ENCODE assay signal across 8 mouse cellular contexts in the genomic region with DNA sequence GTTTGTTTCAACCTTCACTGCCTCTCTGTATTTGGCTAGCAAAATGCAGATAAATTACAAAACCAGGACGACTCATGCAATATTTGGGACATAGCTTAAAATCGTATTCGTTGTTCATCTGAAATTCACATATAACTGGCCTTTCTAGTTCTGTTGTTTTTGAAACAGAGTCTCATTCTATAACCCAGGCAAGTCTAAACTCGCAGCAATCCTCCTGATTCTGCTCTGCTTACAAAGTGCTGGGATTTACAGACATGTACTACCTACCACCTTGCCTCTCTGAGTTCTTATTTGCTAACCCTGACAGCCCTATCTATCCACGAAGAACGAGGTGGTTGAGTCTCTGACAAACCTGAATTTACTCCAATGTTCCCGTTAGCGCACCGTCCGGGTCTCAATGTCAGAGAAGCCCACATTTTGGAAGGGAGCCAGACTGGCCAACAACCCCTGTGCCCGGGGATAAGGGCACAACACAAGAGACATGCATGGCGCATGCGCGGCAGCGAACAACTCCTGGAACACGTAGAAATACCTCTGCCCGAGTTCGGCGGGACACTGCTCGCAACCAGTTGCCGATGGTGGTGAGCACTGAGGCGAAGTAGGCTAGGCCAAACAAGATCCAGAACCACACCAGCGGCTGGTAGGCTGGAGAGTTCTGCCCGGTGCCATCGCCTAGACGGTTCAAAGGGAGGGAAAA. TPM values are rescaled to one million over a fixed set of nuclear protein-coding genes. Genes with fewer than 3 reads are reported as not detected.
DNase-seq lines count a peak whose midpoint lies in the region; ATAC-seq lines count a peak whose summit lies in the region.

No protein-coding gene starts in this region.

- no peaks in the 10 kb centered on the region for H3K9me3 ChIP-seq in heart, embryonic 11.5 days (replicated peaks; ENCODE audit: control insufficient read depth, low read length)
- no peaks in the 10 kb centered on the region for H3K9me3 ChIP-seq in embryonic facial prominence, embryonic 12.5 days
- H3K9me3 ChIP-seq in intestine, embryonic 14.5 days (ENCODE audit: control insufficient read depth, low read length): no peaks in the 10 kb centered on the region
- H3K9me3 ChIP-seq in lung, embryonic 16.5 days (ENCODE audit: control insufficient read depth, low read length): no peaks in the 10 kb centered on the region

- H3K4me3 ChIP-seq in heart, embryonic 11.5 days (ENCODE audit: low read depth, low read length): peak overlapping the region; percentile 18; the same call in 1 of the 2 replicates
- peak overlapping the region; percentile 22 for H3K4me3 ChIP-seq in embryonic facial prominence, embryonic 12.5 days
- H3K4me3 ChIP-seq in intestine, embryonic 14.5 days (ENCODE audit: low read depth, low read length): peak overlapping the region; percentile 17
- peak overlapping the region; percentile 18; the same call in 1 of the 2 replicates for H3K4me3 ChIP-seq in lung, embryonic 16.5 days (ENCODE audit: low read length)

- peak overlapping the region; percentile 55 for H3K4me2 ChIP-seq in heart, embryonic 11.5 days
- peak overlapping the region; percentile 36 for H3K4me2 ChIP-seq in embryonic facial prominence, embryonic 12.5 days (replicated peaks)
- H3K4me2 ChIP-seq in intestine, embryonic 14.5 days (ENCODE audit: low read length): peak overlapping the region; percentile 21
- peak overlapping the region; percentile 42 for H3K4me2 ChIP-seq in lung, embryonic 16.5 days (ENCODE audit: low read depth, low read length)

- H3K36me3 ChIP-seq in heart, embryonic 11.5 days (ENCODE audit: control insufficient read depth, insufficient read depth, low read length): no peaks in the 10 kb centered on the region
- no peaks in the 10 kb centered on the region for H3K36me3 ChIP-seq in embryonic facial prominence, embryonic 12.5 days
- H3K36me3 ChIP-seq in intestine, embryonic 14.5 days (ENCODE audit: control insufficient read depth, insufficient read depth, low read length): no peaks in the 10 kb centered on the region
- no peaks in the 10 kb centered on the region for H3K36me3 ChIP-seq in lung, embryonic 16.5 days (ENCODE audit: control insufficient read depth, insufficient read depth, low read length)

- no peak overlapping the region for H3K9ac ChIP-seq in heart, embryonic 11.5 days (ENCODE audit: low read depth, low read length)
- H3K9ac ChIP-seq in embryonic facial prominence, embryonic 12.5 days: 0 out of 2 replicates have a peak overlapping the region, but pooled peaks have one; percentile 2
- H3K9ac ChIP-seq in intestine, embryonic 14.5 days (ENCODE audit: low read length): no peak overlapping the region
- H3K9ac ChIP-seq in lung, embryonic 16.5 days (ENCODE audit: low read length): no peak overlapping the region

- peaks cover 14% of the 10 kb centered on the region; the same call in 1 of the 2 replicates for H3K4me1 ChIP-seq in heart, embryonic 11.5 days (ENCODE audit: control insufficient read depth, insufficient read depth, low read length)
- peaks cover 13% of the 10 kb centered on the region; the same call in 1 of the 2 replicates for H3K4me1 ChIP-seq in embryonic facial prominence, embryonic 12.5 days
- peaks cover 6% of the 10 kb centered on the region for H3K4me1 ChIP-seq in intestine, embryonic 14.5 days (replicated peaks; ENCODE audit: control insufficient read depth, insufficient read depth, low read length)
- peaks cover 16% of the 10 kb centered on the region for H3K4me1 ChIP-seq in lung, embryonic 16.5 days (replicated peaks; ENCODE audit: control insufficient read depth, insufficient read depth, low read length)

- no peak for DNase-seq in heart, postnatal 14 days
- DNase-seq in intestine, embryonic 14.5 days (ENCODE audit: low spot score): no peak
- DNase-seq in testis, postnatal 10 days (ENCODE audit: low spot score): peak; percentile 58
- DNase-seq in layer of hippocampus, adult 11-12 months (ENCODE audit: low spot score): no peak
- DNase-seq in yolk sac, embryonic 10.5 days (ENCODE audit: low spot score): no peak

- WGBS in heart, embryonic 11.5 days (ENCODE audit: insufficient replicate concordance): 10% methylated on average over 26 of the region's 26 CpGs
- 8% methylated on average over 26 of the region's 26 CpGs for whole genome bisulfite sequencing in embryonic facial prominence, embryonic 12.5 days
- WGBS in intestine, embryonic 14.5 days: 17% methylated on average over 26 of the region's 26 CpGs
- 16% methylated on average over 26 of the region's 26 CpGs for WGBS in lung, embryonic 16.5 days

- intact Hi-C loops in heart, postnatal 14 days (cut with DNase I): no loop called here

- H3K27me3 ChIP-seq in heart, embryonic 11.5 days (ENCODE audit: control insufficient read depth, insufficient read depth, low read length): peaks cover 72% of the 10 kb centered on the region
- peaks cover 91% of the 10 kb centered on the region for H3K27me3 ChIP-seq in embryonic facial prominence, embryonic 12.5 days
- H3K27me3 ChIP-seq in intestine, embryonic 14.5 days (replicated peaks; ENCODE audit: control insufficient read depth, insufficient read depth, low read length): peaks cover 80% of the 10 kb centered on the region
- peaks cover 79% of the 10 kb centered on the region for H3K27me3 ChIP-seq in lung, embryonic 16.5 days (ENCODE audit: control insufficient read depth, insufficient read depth, low read depth, low read length)

- ATAC-seq in heart, embryonic 11.5 days (replicated peaks; ENCODE audit: insufficient number of reproducible peaks, low FRiP score, low TSS enrichment): no peak
- ATAC-seq in embryonic facial prominence, embryonic 12.5 days (ENCODE audit: insufficient number of reproducible peaks, insufficient read depth, low FRiP score, low TSS enrichment): no peak
- ATAC-seq in intestine, embryonic 14.5 days (replicated peaks; ENCODE audit: low FRiP score, low TSS enrichment, low read depth): no peak
- no peak for ATAC-seq in lung, embryonic 16.5 days (ENCODE audit: low read depth)

- H3K27ac ChIP-seq in heart, embryonic 11.5 days (ENCODE audit: low read depth, low read length): no peak overlapping the region
- no peak overlapping the region for H3K27ac ChIP-seq in embryonic facial prominence, embryonic 12.5 days
- H3K27ac ChIP-seq in intestine, embryonic 14.5 days (ENCODE audit: low read depth): no peak overlapping the region
- H3K27ac ChIP-seq in lung, embryonic 16.5 days (ENCODE audit: low read length): no peak overlapping the region

RNA-seq across cellular contexts. Expression of gene Catsperz, which starts 1.5 kb away (rescaled TPM):
- 1.9 and 3.9 TPM in 2 replicates for polyA plus RNA-seq in heart, embryonic 11.5 days (2014; fragmentation: Nextera tagmentation; extraction: Ambion mirVana)
- not detected for total RNA-seq in heart, postnatal 14 days (2021)
- 1.2 and 1.7 TPM in 2 replicates for polyA plus RNA-seq in embryonic facial prominence, embryonic 12.5 days (2016; fragmentation: Nextera tagmentation; extraction: Ambion mirVana)
- 0.70 and 1.4 TPM in 2 replicates for polyA plus RNA-seq in intestine, embryonic 14.5 days (2014; fragmentation: Nextera tagmentation; extraction: Ambion mirVana)
- 2.5 TPM in 2 replicates for polyA plus RNA-seq in lung, embryonic 16.5 days (2015; fragmentation: Nextera tagmentation; extraction: Ambion mirVana)

RNA-seq across cellular contexts. Expression of gene Esrra, which starts 5.1 kb away (rescaled TPM):
- polyA plus RNA-seq in heart, embryonic 11.5 days (2014; fragmentation: Nextera tagmentation; extraction: Ambion mirVana): 9.0 and 10.5 TPM in 2 replicates
- total RNA-seq in heart, postnatal 14 days (2021): 100 to 1,000 TPM; 128 to 136 TPM
- polyA plus RNA-seq in embryonic facial prominence, embryonic 12.5 days (2016; fragmentation: Nextera tagmentation; extraction: Ambion mirVana): 9.5 and 10.9 TPM in 2 replicates
- 7.5 and 9.9 TPM in 2 replicates for polyA plus RNA-seq in intestine, embryonic 14.5 days (2014; fragmentation: Nextera tagmentation; extraction: Ambion mirVana)
- polyA plus RNA-seq in lung, embryonic 16.5 days (2015; fragmentation: Nextera tagmentation; extraction: Ambion mirVana): 8.5 and 9.9 TPM in 2 replicates

RNA-seq across cellular contexts. Expression of gene Kcnk4, which starts 7.6 kb away (rescaled TPM):
- polyA plus RNA-seq in heart, embryonic 11.5 days (2014; fragmentation: Nextera tagmentation; extraction: Ambion mirVana): 0.17 and 0.46 TPM in 2 replicates
- under 1 TPM in 1 of 2 experiments, not detected in 1; 0.26 TPM for total RNA-seq in heart, postnatal 14 days (2021)
- polyA plus RNA-seq in embryonic facial prominence, embryonic 12.5 days (2016; fragmentation: Nextera tagmentation; extraction: Ambion mirVana): 0.62 and 0.65 TPM in 2 replicates
- 0.22 TPM in 1 of 2 replicates, not detected in the other for polyA plus RNA-seq in intestine, embryonic 14.5 days (2014; fragmentation: Nextera tagmentation; extraction: Ambion mirVana)
- 0.21 and 0.96 TPM in 2 replicates for polyA plus RNA-seq in lung, embryonic 16.5 days (2015; fragmentation: Nextera tagmentation; extraction: Ambion mirVana)

RNA-seq across cellular contexts. Expression of gene Bad, which starts 15.0 kb away (rescaled TPM):
- polyA plus RNA-seq in heart, embryonic 11.5 days (2014; fragmentation: Nextera tagmentation; extraction: Ambion mirVana): 54.9 and 55.7 TPM in 2 replicates
- total RNA-seq in heart, postnatal 14 days (2021): 10 to 100 TPM; 28.6 to 29.9 TPM
- polyA plus RNA-seq in embryonic facial prominence, embryonic 12.5 days (2016; fragmentation: Nextera tagmentation; extraction: Ambion mirVana): 75.0 and 77.6 TPM in 2 replicates
- 58.1 and 63.5 TPM in 2 replicates for polyA plus RNA-seq in intestine, embryonic 14.5 days (2014; fragmentation: Nextera tagmentation; extraction: Ambion mirVana)
- polyA plus RNA-seq in lung, embryonic 16.5 days (2015; fragmentation: Nextera tagmentation; extraction: Ambion mirVana): 82.5 and 90.7 TPM in 2 replicates

RNA-seq across cellular contexts. Expression of gene Gpr137, which starts 15.6 kb away (rescaled TPM):
- polyA plus RNA-seq in heart, embryonic 11.5 days (2014; fragmentation: Nextera tagmentation; extraction: Ambion mirVana): 22.4 and 23.7 TPM in 2 replicates
- 10 to 100 TPM; 34.1 to 40.0 TPM for total RNA-seq in heart, postnatal 14 days (2021)
- polyA plus RNA-seq in embryonic facial prominence, embryonic 12.5 days (2016; fragmentation: Nextera tagmentation; extraction: Ambion mirVana): 28.4 and 32.7 TPM in 2 replicates
- 20.2 and 21.8 TPM in 2 replicates for polyA plus RNA-seq in intestine, embryonic 14.5 days (2014; fragmentation: Nextera tagmentation; extraction: Ambion mirVana)
- 25.2 TPM in 2 replicates for polyA plus RNA-seq in lung, embryonic 16.5 days (2015; fragmentation: Nextera tagmentation; extraction: Ambion mirVana)
